In genomic region chr4:150087161-150087889, GRCm38 (mm10) we compare ENCODE assay signal across 8 mouse cellular contexts. TPM values are rescaled to one million over a fixed set of nuclear protein-coding genes. Genes with fewer than 3 reads are reported as not detected.
DNase-seq lines count a peak whose midpoint lies in the region; ATAC-seq and TF ChIP-seq lines count a peak whose summit lies in the region.

TSS of gene Gpr157 (plus strand) at chr4:150087365.

- DNase-seq in A20 (ENCODE audit: low read depth, low spot score): peak; percentile 98
- peak; percentile 98 for DNase-seq in brain, adult 2 months (ENCODE audit: low read depth, low spot score)
- DNase-seq in liver, adult 2 months (ENCODE audit: extremely low read depth, low read depth, low spot score): peak; percentile 88
- DNase-seq in splenic B cell, adult 2 months (ENCODE audit: low read depth, low spot score): peak; percentile 95

- 0 out of 2 replicates have a peak, but pooled peaks have one; percentile 26 for TF ChIP-seq POLR2A in liver, adult 2 months (IDR thresholded peaks at IDR 0.05; ENCODE audit: extremely low read depth, insufficient read depth, low read length)
- TF ChIP-seq POLR2A in myocyte (IDR thresholded peaks at IDR 0.05; ENCODE audit: insufficient read length, low read depth): peak; percentile 51

- WGBS in heart, embryonic 11.5 days (ENCODE audit: insufficient replicate concordance): 0% methylated on average over 48 of the region's 56 CpGs
- under 1% methylated on average over 55 of the region's 56 CpGs for whole genome bisulfite sequencing in kidney, embryonic 16.5 days
- under 1% methylated on average over 56 of the region's 56 CpGs for WGBS in liver, adult 2 months

- H3K4me2 ChIP-seq in heart, embryonic 11.5 days: peak within 1 kb of the TSS; percentile 87
- peak within 1 kb of the TSS; percentile 100 for H3K4me2 ChIP-seq in kidney, embryonic 16.5 days (replicated peaks; ENCODE audit: low read depth, low read length)
- H3K4me2 ChIP-seq in myocyte (ENCODE audit: low read depth): peak within 1 kb of the TSS; percentile 85

- peaks cover 16% of the 10 kb centered on the region for H3K4me1 ChIP-seq in erythroblast, embryonic 14.5 days (ENCODE audit: control insufficient read depth)
- peaks cover 17% of the 10 kb centered on the region for H3K4me1 ChIP-seq in heart, embryonic 11.5 days (ENCODE audit: control insufficient read depth, insufficient read depth, low read length)
- H3K4me1 ChIP-seq in kidney, embryonic 16.5 days (ENCODE audit: insufficient read depth, low read length): peaks cover 10% of the 10 kb centered on the region
- H3K4me1 ChIP-seq in liver, adult 2 months (ENCODE audit: control insufficient read depth, insufficient read depth, low read length): no peaks in the 10 kb centered on the region

- ATAC-seq in heart, embryonic 11.5 days (replicated peaks; ENCODE audit: insufficient number of reproducible peaks, low FRiP score, low TSS enrichment): peak; percentile 90
- ATAC-seq in kidney, embryonic 16.5 days (ENCODE audit: low FRiP score, low TSS enrichment): peak; percentile 97

- no peaks in the 10 kb centered on the region for H3K79me2 ChIP-seq in liver, adult 2 months (ENCODE audit: control insufficient read depth, insufficient read depth, low read length)
- no peaks in the 10 kb centered on the region for H3K79me2 ChIP-seq in myocyte (ENCODE audit: control insufficient read depth, insufficient read depth)

- no peaks in the 10 kb centered on the region for H3K36me3 ChIP-seq in erythroblast, embryonic 14.5 days (ENCODE audit: control insufficient read depth)
- no peaks in the 10 kb centered on the region for H3K36me3 ChIP-seq in heart, embryonic 11.5 days (ENCODE audit: control insufficient read depth, insufficient read depth, low read length)
- H3K36me3 ChIP-seq in kidney, embryonic 16.5 days (ENCODE audit: insufficient read depth, low read length): no peaks in the 10 kb centered on the region
- no peaks in the 10 kb centered on the region for H3K36me3 ChIP-seq in liver, adult 2 months (ENCODE audit: control insufficient read depth, insufficient read depth, low read length)
- no peaks in the 10 kb centered on the region for H3K36me3 ChIP-seq in myocyte (ENCODE audit: control insufficient read depth, insufficient read depth)
- no peaks in the 10 kb centered on the region for H3K36me3 ChIP-seq in splenic B cell, adult 2 months (ENCODE audit: control insufficient read depth, insufficient read depth, low read length, poor library complexity, severe bottlenecking)

- peak; percentile 60 for TF ChIP-seq CTCF in liver, adult 2 months (IDR thresholded peaks at IDR 0.05; ENCODE audit: low read depth, low read length)

- 0 out of 2 replicates have a peak, but pooled peaks cover 2% of the 10 kb centered on the region for H3K9me3 ChIP-seq in erythroblast, embryonic 14.5 days (ENCODE audit: control insufficient read depth, low read length)
- H3K9me3 ChIP-seq in heart, embryonic 11.5 days (replicated peaks; ENCODE audit: control insufficient read depth, low read length): no peaks in the 10 kb centered on the region
- no peaks in the 10 kb centered on the region for H3K9me3 ChIP-seq in kidney, embryonic 16.5 days (ENCODE audit: low read length)

- peak within 1 kb of the TSS; percentile 8; the same call in 1 of the 2 replicates for H3K27ac ChIP-seq in heart, embryonic 11.5 days (ENCODE audit: low read depth, low read length)
- H3K27ac ChIP-seq in kidney, embryonic 16.5 days (ENCODE audit: low read length): peak within 1 kb of the TSS; percentile 8; the same call in 1 of the 2 replicates
- H3K27ac ChIP-seq in liver, adult 2 months (replicated peaks; ENCODE audit: insufficient read depth, low read depth, low read length): peak within 1 kb of the TSS; percentile 42

- peak within 1 kb of the TSS; percentile 53 for H3K4me3 ChIP-seq in erythroblast, embryonic 14.5 days (replicated peaks)
- peak within 1 kb of the TSS; percentile 54 for H3K4me3 ChIP-seq in heart, embryonic 11.5 days (ENCODE audit: low read depth, low read length)
- peak within 1 kb of the TSS; percentile 70 for H3K4me3 ChIP-seq in kidney, embryonic 16.5 days (ENCODE audit: low read length)
- peak within 1 kb of the TSS; percentile 74 for H3K4me3 ChIP-seq in liver, adult 2 months (ENCODE audit: insufficient read depth, low read depth, low read length)
- H3K4me3 ChIP-seq in myocyte: peak within 1 kb of the TSS; percentile 26

- peak within 1 kb of the TSS; percentile 69 for H3K9ac ChIP-seq in heart, embryonic 11.5 days (ENCODE audit: low read depth, low read length)
- peak within 1 kb of the TSS; percentile 70 for H3K9ac ChIP-seq in kidney, embryonic 16.5 days (replicated peaks; ENCODE audit: low read length)
- H3K9ac ChIP-seq in liver, adult 2 months (ENCODE audit: low read depth, low read length): peak within 1 kb of the TSS; percentile 88

- peak within 1 kb of the TSS; percentile 37 for H3ac ChIP-seq in myocyte (ENCODE audit: control insufficient read depth, insufficient read length)

- H3K27me3 ChIP-seq in erythroblast, embryonic 14.5 days (ENCODE audit: control insufficient read depth): peaks cover 25% of the 10 kb centered on the region
- peaks cover 16% of the 10 kb centered on the region; the same call in 1 of the 2 replicates for H3K27me3 ChIP-seq in heart, embryonic 11.5 days (ENCODE audit: control insufficient read depth, insufficient read depth, low read length)
- H3K27me3 ChIP-seq in kidney, embryonic 16.5 days (ENCODE audit: insufficient read depth, low read length): no peaks in the 10 kb centered on the region; the same call in 1 of the 2 replicates
- H3K27me3 ChIP-seq in liver, adult 2 months (ENCODE audit: control insufficient read depth, insufficient read depth, low read length): no peaks in the 10 kb centered on the region
- no peaks in the 10 kb centered on the region for H3K27me3 ChIP-seq in myocyte (ENCODE audit: control insufficient read depth, insufficient read depth, insufficient read length)
- H3K27me3 ChIP-seq in splenic B cell, adult 2 months (ENCODE audit: control insufficient read depth, insufficient read depth, low read length, poor library complexity, severe bottlenecking): no peaks in the 10 kb centered on the region

TF ChIP-seq in myocyte, 11 proteins besides CTCF, POLR2A, EP300 and RAD21:
- no peak for TF ChIP-seq CEBPB (IDR thresholded peaks at IDR 0.05; ENCODE audit: insufficient read depth, poor library complexity, severe bottlenecking)
- peak in 1 of 3 experiments; percentile 7 for TF ChIP-seq MYOG (IDR thresholded peaks at IDR 0.05; ENCODE audit: control insufficient read depth in 1 of 3, insufficient read depth in 1 of 3, insufficient read length in 2 of 3, low read depth in 2 of 3)
- peak; percentile 22 for TF ChIP-seq POLR2AphosphoS2 (IDR thresholded peaks at IDR 0.05; ENCODE audit: insufficient read length, low read depth)
- no peak for TF ChIP-seq USF1 (IDR thresholded peaks at IDR 0.05; ENCODE audit: low read depth)
- no peak for TF ChIP-seq SRF (IDR thresholded peaks at IDR 0.05; ENCODE audit: control insufficient read depth, insufficient read length, low read depth)
- TF ChIP-seq MYOD1 (IDR thresholded peaks at IDR 0.05; ENCODE audit: control insufficient read depth in 1 of 3, insufficient read length in 2 of 3, low read depth in 2 of 3): peak in 1 of 3 experiments; percentile 29
- no peak for TF ChIP-seq REST (IDR thresholded peaks at IDR 0.05; ENCODE audit: insufficient read depth, insufficient read length)

RNA-seq across cellular contexts. Expression of gene Gpr157, which starts in this region (rescaled TPM):
- polyA plus RNA-seq in erythroblast, embryonic 14.5 days (2012): 0.01 and 0.02 TPM in 2 replicates
- polyA plus RNA-seq in heart, embryonic 11.5 days (2014; fragmentation: Nextera tagmentation; extraction: Ambion mirVana): 1.3 and 1.5 TPM in 2 replicates
- polyA plus RNA-seq in kidney, embryonic 16.5 days (2015; fragmentation: Nextera tagmentation; extraction: Ambion mirVana): 0.40 and 0.51 TPM in 2 replicates
- total RNA-seq in liver, adult 2 months (2014; rRNA removed): 1.6 and 2.0 TPM in 2 replicates
- polyA plus RNA-seq in liver, adult 2 months (2012; rRNA removed): 1.4 and 2.0 TPM in 2 replicates
- 1.6 TPM for polyA plus RNA-seq in myocyte (2012; fragmentation: generic; extraction: Trizol)

Comparison
In these comparisons a context has a peak if more than half of its experiments do, and no peak if none do; other contexts are left out.
1. Peak in every context shown above with its lines: DNase-seq, ATAC-seq, H3K4me3 ChIP-seq and H3K27ac ChIP-seq.
2. Peak in ATAC-seq, H3K4me3 ChIP-seq, H3K27ac ChIP-seq, H3K9ac ChIP-seq and H3K4me2 ChIP-seq in kidney, embryonic 16.5 days; RNA of the gene not detected or under 1 TPM.